13 mouse cellular contexts compared by ENCODE assay signal in genomic region chr2:79618614-79619568, GRCm38 (mm10). TPM values are rescaled to one million over a fixed set of nuclear protein-coding genes. Genes with fewer than 3 reads are reported as not detected.
DNase-seq lines count a peak whose midpoint lies in the region; ATAC-seq and TF ChIP-seq lines count a peak whose summit lies in the region.
"Had no signal": no experiment of that assay in that cellular context is flagged by ENCODE, and none has a peak within 500 bp of the region (broad histone marks: within the 10 kb centered on the region; RNA-seq: fewer than 3 reads in every experiment).

No protein-coding gene starts in this region.

- peak; percentile 68 for DNase-seq in kidney, adult 11 months
- peak; percentile 57 for DNase-seq in kidney, postnatal 14 days
- no peak for DNase-seq in frontal cortex, adult 2 months (ENCODE audit: extremely low spot score in 1 of 2, low spot score in 1 of 2)
- DNase-seq in heart, postnatal 4 days = no peak
- DNase-seq in thymus, adult 2 months = no peak
- DNase-seq: cerebellum, adult 18-20 months; right cerebral cortex, postnatal 4 days had no signal

- no peaks in the 10 kb centered on the region for H3K36me3 ChIP-seq in kidney, embryonic 14.5 days (ENCODE audit: control insufficient read depth, insufficient read depth, low read length)
- H3K36me3 ChIP-seq in intestine, embryonic 15.5 days = no peaks in the 10 kb centered on the region
- no peaks in the 10 kb centered on the region for H3K36me3 ChIP-seq in small intestine, adult 2 months (ENCODE audit: control insufficient read depth, insufficient read depth, low read length)
- H3K36me3 ChIP-seq in thymus, adult 2 months (ENCODE audit: control insufficient read depth, insufficient read depth, low read length) = no peaks in the 10 kb centered on the region
- H3K36me3 ChIP-seq: heart, embryonic 10.5 days had no signal

- H3K4me3 ChIP-seq in kidney, embryonic 14.5 days (ENCODE audit: low read length) = no peak overlapping the region
- H3K4me3 ChIP-seq in intestine, embryonic 15.5 days (replicated peaks) = no peak overlapping the region
- H3K4me3 ChIP-seq in small intestine, adult 2 months (ENCODE audit: low read depth, low read length) = no peak overlapping the region
- H3K4me3 ChIP-seq in thymus, adult 2 months (ENCODE audit: control insufficient read depth, insufficient read depth, low read length) = no peak overlapping the region
- H3K4me3 ChIP-seq: heart, embryonic 10.5 days; megakaryocyte, embryonic 14.5 days had no signal

- TF ChIP-seq POLR2A in small intestine, adult 2 months (IDR thresholded peaks at IDR 0.05; ENCODE audit: low read depth, low read length) = no peak
- TF ChIP-seq POLR2A in thymus, adult 2 months (IDR thresholded peaks at IDR 0.05; ENCODE audit: control insufficient read depth, extremely low read depth, insufficient read depth, low read length, poor library complexity) = no peak

- no peak overlapping the region for H3K4me2 ChIP-seq in kidney, embryonic 14.5 days (replicated peaks; ENCODE audit: low read depth, low read length)
- H3K4me2 ChIP-seq in intestine, embryonic 15.5 days (replicated peaks) = no peak overlapping the region

- no peak for TF ChIP-seq CTCF in small intestine, adult 2 months (IDR thresholded peaks at IDR 0.05; ENCODE audit: extremely low read depth, insufficient read length, insufficient replicate concordance, low read depth, low read length)
- TF ChIP-seq CTCF in thymus, adult 2 months (IDR thresholded peaks at IDR 0.05; ENCODE audit: borderline replicate concordance, control insufficient read depth, extremely low read depth, insufficient read depth, low read length, poor library complexity) = no peak

- H3K4me1 ChIP-seq in kidney, embryonic 14.5 days (ENCODE audit: control insufficient read depth, insufficient read depth, low read length) = no peaks in the 10 kb centered on the region
- 0 out of 2 replicates have a peak, but pooled peaks cover 2% of the 10 kb centered on the region for H3K4me1 ChIP-seq in intestine, embryonic 15.5 days (replicated peaks)
- H3K4me1 ChIP-seq in small intestine, adult 2 months (ENCODE audit: control insufficient read depth, insufficient read depth, insufficient read length, low read length) = peaks cover 7% of the 10 kb centered on the region; the same call in 1 of the 2 replicates
- no peaks in the 10 kb centered on the region for H3K4me1 ChIP-seq in thymus, adult 2 months (replicated peaks; ENCODE audit: control insufficient read depth, insufficient read depth, low read length)
- H3K4me1 ChIP-seq: heart, embryonic 10.5 days had no signal

- no peaks in the 10 kb centered on the region for H3K27me3 ChIP-seq in kidney, embryonic 14.5 days (ENCODE audit: control insufficient read depth, insufficient read depth, low read length)
- no peaks in the 10 kb centered on the region for H3K27me3 ChIP-seq in intestine, embryonic 15.5 days (replicated peaks)
- no peaks in the 10 kb centered on the region for H3K27me3 ChIP-seq in small intestine, adult 2 months (ENCODE audit: control insufficient read depth, insufficient read depth, low read length)
- H3K27me3 ChIP-seq in thymus, adult 2 months (ENCODE audit: control insufficient read depth, insufficient read depth, low read length) = no peaks in the 10 kb centered on the region
- H3K27me3 ChIP-seq: megakaryocyte, embryonic 14.5 days had no signal

- H3K9me3 ChIP-seq in kidney, embryonic 14.5 days (ENCODE audit: control insufficient read depth, low read length) = no peaks in the 10 kb centered on the region
- H3K9me3 ChIP-seq in intestine, embryonic 15.5 days = no peaks in the 10 kb centered on the region
- H3K9me3 ChIP-seq: heart, embryonic 10.5 days; megakaryocyte, embryonic 14.5 days had no signal

- whole genome bisulfite sequencing in kidney, embryonic 14.5 days = 64% methylated on average over 6 of the region's 6 CpGs
- 61% methylated on average over 6 of the region's 6 CpGs for WGBS in intestine, embryonic 15.5 days
- WGBS in small intestine, adult 2 months = 46% methylated on average over 6 of the region's 6 CpGs
- WGBS in thymus, adult 2 months = 80% methylated on average over 6 of the region's 6 CpGs

- ATAC-seq in kidney, embryonic 14.5 days (ENCODE audit: low FRiP score, low TSS enrichment) = no peak
- peak; percentile 99 for ATAC-seq in intestine, embryonic 15.5 days
- ATAC-seq: inflammation-experienced regulatory T-cells, adult 6 months had no signal

- H3K9ac ChIP-seq in kidney, embryonic 14.5 days (ENCODE audit: low read depth, low read length) = no peak overlapping the region
- H3K9ac ChIP-seq in intestine, embryonic 15.5 days = no peak overlapping the region

- no peak overlapping the region for H3K27ac ChIP-seq in kidney, embryonic 14.5 days (ENCODE audit: low read depth, low read length)
- peak overlapping the region; percentile 58; the same call in 1 of the 2 replicates for H3K27ac ChIP-seq in intestine, embryonic 15.5 days
- H3K27ac ChIP-seq in small intestine, adult 2 months (ENCODE audit: insufficient read depth, low read depth, low read length) = peak overlapping the region; percentile 88
- H3K27ac ChIP-seq in thymus, adult 2 months (ENCODE audit: control insufficient read depth, insufficient read depth, low read length) = no peak overlapping the region
- H3K27ac ChIP-seq: heart, embryonic 10.5 days had no signal

RNA-seq across cellular contexts. Expression of gene Itprid2, which starts 16.3 kb away (rescaled TPM):
- 11.4 and 26.5 TPM in 2 replicates for polyA plus RNA-seq in kidney, embryonic 14.5 days (2014; fragmentation: Nextera tagmentation; extraction: Ambion mirVana)
- polyA plus RNA-seq in intestine, embryonic 15.5 days (2015; fragmentation: Nextera tagmentation; extraction: Ambion mirVana) = 19.5 and 20.5 TPM in 2 replicates
- 18.1 and 29.2 TPM in 2 replicates for polyA plus RNA-seq in small intestine, adult 2 months (2012; rRNA removed)
- 18.7 and 19.0 TPM in 2 replicates for polyA plus RNA-seq in frontal cortex, adult 2 months (2012; rRNA removed)
- total RNA-seq in heart, postnatal 4 days (2021) = 10 to 100 TPM; 23.3 to 27.4 TPM
- polyA plus RNA-seq in thymus, adult 2 months (2012; rRNA removed) = 6.3 and 6.7 TPM in 2 replicates

Comparison
In these comparisons a context has a peak if more than half of its experiments do, and no peak if none do; other contexts are left out.
1. DNase-seq: peak in kidney, adult 11 months (single experiment) and kidney, postnatal 14 days (single experiment); none in frontal cortex, adult 2 months (0 of 2), heart, postnatal 4 days (single experiment) and thymus, adult 2 months (single experiment).
2. H3K27ac ChIP-seq: peak in intestine, embryonic 15.5 days (single experiment) and small intestine, adult 2 months (single experiment); none in kidney, embryonic 14.5 days (single experiment) and thymus, adult 2 months (single experiment).